Mouse (Mus musculus): ENCODE results near the gene Tmem200b.

GRCm38 (mm10) chr4:131883571-131883970 lies 38.0 kb upstream of the Tmem200b start:
- TF ChIP-seq POLR2A (IDR thresholded peaks at IDR 0.05; ENCODE audit: insufficient read depth, low read depth, low read length) (no peak), CTCF (IDR thresholded peaks at IDR 0.05; ENCODE audit: insufficient read depth, low read depth, low read length) (no peak)

Measured in olfactory bulb, adult 2 months (tissue).